Mouse (Mus musculus): ENCODE results near the gene Dnah12.
"Not testable (repeated sequence)": the region's sequence is repeated elsewhere in the genome, so short reads cannot be mapped to it uniquely, and the experiment has no call there.

The Dnah12 gene

GRCm38 (mm10) chr14:26692974-26693373, at the start of gene Dnah12:
Gene Dnah12 (plus strand): TSS chr14:26693274.
- no peak for DNase-seq

GRCm38 (mm10) chr14:26645989-26646650, 47.0 kb upstream of the Dnah12 start:
- no peak for DNase-seq

DNA sequence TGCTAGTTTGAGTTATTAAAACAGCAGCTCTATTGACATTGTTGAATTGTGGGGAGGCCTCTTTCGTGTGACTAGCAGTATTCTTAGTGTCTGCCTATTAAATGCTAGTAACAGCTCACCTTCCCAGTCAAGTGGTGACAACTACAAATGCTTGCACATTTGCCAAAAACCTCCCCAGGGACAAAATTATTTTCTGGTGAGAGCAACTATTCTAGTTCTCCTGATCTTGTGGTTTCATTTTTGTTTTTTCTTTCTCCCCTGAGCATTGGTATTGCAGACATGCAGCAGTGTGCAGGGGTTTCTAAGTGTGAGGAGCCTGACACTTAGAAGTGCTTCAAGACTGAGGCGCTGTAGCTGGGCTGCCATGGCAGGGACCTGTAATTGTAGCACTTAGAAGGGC, 45.3 kb upstream of the Dnah12 start:
- DNase-seq: no peak

DNA sequence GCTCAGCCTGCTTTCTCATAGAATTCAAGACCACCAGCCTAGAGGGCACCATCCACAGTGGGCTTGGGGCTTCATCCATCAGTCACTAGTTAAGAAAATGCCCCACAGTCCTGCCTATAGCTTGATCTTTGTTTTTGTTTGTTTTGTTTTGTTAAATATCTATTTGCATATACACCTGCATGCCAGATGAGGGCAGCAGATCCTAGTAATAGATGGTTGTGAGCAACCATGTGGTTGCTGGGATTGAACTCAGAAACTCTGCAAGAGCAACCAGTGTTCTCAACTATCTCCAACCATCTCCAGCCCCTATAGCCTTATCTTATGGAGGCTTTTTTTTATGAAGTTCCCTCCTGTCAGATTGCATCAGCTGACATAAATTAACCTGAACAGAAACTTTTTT, 41.2 kb upstream of the Dnah12 start:
- no peak for DNase-seq

GRCm38 (mm10) chr14:26658178-26658577, 34.9 kb upstream of the Dnah12 start:
- no peak for DNase-seq

- no peak for DNase-seq
Measured at GRCm38 (mm10) chr14:26660233-26660632, 32.8 kb upstream of the Dnah12 start.

- no peak for DNase-seq
Measured at GRCm38 (mm10) chr14:26662016-26662415, 31.1 kb upstream of the Dnah12 start.

GRCm38 (mm10) chr14:26662488-26662887, 30.6 kb upstream of the Dnah12 start:
- no peak for DNase-seq

- DNase-seq: no peak
Measured at GRCm38 (mm10) chr14:26663851-26664250, 29.2 kb upstream of the Dnah12 start.

DNA sequence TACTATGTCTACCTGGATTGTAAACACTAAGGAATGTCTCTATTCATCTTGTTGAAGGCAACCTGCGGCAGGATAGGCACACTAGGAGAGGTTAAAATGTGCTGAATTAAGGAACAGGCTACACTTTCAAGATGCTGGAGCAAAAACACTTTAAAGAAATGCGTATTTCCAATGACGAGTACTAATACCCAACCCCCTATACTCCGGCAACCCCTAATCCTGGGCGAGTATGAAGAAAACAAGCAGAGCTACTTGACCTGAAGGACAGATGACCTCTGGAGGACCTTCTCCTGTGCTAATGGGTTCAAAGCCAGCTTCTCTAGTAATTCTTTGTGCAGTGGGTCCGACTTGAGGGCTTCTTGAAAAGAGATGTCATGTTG, 25.1 kb upstream of the Dnah12 start:
- DNase-seq: no peak

GRCm38 (mm10) chr14:26668371-26669291, 24.4 kb upstream of the Dnah12 start:
- DNase-seq: peak; percentile 27

- peak; percentile 91 for DNase-seq
Measured at GRCm38 (mm10) chr14:26669292-26670073, 23.6 kb upstream of the Dnah12 start, which contains the start of gene Pde12. Gene Pde12 (minus strand): TSS chr14:26669883.

GRCm38 (mm10) chr14:26670964-26671363, 22.1 kb upstream of the Dnah12 start:
- no peak for DNase-seq

- DNase-seq: not testable (repeated sequence)
Measured at GRCm38 (mm10) chr14:26671870-26672615, 21.0 kb upstream of the Dnah12 start.

DNA sequence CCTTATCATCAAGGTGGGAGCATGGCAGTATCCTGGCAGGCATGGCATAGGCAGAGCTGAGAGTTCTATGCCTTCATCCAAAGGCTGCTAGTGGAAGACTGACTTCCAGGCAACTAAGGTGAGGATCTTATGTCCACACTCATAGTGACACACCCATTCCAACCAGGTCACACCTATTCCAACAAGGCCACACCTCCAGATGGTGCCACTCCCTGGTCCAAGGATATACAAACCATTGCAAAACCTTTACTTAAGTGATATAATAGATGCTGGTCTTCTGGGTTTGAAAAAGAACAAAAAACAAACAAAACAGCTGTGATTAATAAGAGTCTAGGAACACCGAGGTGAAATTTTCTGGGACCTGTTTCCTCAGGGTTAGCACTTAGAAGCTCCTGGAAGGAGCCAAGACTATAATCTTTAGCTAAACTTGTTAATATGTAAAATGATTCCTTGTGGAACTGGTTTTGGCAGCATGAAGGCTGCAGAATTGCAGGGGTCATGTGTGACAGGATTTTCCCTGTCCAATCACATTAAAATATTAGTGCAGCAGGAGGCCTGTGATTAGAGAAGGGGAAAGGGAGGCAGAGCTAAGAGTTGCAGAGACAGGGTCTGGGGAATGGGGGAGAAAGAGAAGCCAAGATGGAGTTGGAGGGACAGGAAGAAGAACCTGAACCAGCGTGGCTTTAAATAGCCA, 18.5 kb upstream of the Dnah12 start:
- peak; percentile 41 for DNase-seq

DNA sequence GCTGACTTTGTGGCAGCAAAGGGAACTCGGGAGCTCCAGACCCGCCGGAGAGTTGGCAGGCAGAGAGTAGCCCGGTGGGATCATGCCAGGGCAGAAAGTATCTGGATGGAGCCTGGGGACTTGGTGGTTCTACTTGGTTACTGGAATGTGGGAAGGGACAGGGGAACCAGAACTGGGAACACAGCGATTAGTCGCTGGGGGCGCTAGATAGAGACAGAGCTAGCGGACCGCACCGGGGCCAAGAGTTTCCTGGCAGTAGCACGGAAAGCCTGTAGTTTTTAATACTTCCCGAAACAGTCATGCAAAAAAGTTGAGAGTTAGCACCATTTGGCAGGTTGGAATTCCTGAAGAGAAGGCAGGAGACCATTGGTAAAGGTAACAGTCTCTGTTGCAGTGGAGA, 17.7 kb upstream of the Dnah12 start:
- peak; percentile 70 for DNase-seq

GRCm38 (mm10) chr14:26675791-26676190, 17.3 kb upstream of the Dnah12 start:
- no peak for DNase-seq

DNA sequence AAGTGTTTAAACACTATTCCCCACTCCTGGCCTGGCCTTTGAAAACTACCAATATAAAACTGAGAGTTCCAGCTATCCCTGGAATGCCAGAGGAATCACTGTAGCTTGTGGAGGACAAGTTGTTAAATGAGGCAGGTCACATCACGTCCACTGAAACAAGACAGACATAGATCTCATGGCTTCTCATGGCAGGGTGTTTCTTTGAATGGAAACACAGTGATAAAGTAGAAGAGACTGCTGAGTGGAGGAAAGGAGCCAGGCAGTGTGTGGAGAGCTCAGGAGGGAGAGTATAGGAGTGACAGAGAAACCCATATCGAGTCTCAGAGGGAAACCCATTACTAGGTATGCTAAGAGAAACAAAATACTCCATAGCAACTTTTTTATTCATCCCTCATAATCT, 2.3 kb upstream of the Dnah12 start:
- no peak for DNase-seq

- DNase-seq: peak; percentile 50
Measured at GRCm38 (mm10) chr14:26691363-26691762, 1.7 kb upstream of the Dnah12 start.

DNA sequence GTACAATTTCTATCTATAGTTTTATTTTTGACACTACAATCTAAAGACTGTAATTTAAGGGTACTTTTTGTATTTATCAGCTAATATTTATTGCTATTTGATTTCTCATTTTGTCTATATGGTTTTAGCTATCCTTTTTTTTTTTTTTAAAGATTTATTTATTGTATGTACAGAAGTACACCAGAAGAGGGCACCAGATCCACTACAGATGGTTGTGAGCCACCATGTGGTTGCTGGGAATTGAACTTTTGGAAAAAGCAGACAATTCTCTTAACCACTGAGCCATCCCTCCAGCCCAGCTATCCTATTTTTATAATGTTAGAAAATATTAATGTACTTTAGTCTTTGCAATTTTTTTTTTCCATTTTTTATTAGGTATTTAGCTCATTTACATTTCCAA, 4.8 kb downstream of the Dnah12 start:
- DNase-seq: no peak

- DNase-seq: not testable (repeated sequence)
Measured at GRCm38 (mm10) chr14:26705246-26705645, 12.2 kb downstream of the Dnah12 start.

DNA sequence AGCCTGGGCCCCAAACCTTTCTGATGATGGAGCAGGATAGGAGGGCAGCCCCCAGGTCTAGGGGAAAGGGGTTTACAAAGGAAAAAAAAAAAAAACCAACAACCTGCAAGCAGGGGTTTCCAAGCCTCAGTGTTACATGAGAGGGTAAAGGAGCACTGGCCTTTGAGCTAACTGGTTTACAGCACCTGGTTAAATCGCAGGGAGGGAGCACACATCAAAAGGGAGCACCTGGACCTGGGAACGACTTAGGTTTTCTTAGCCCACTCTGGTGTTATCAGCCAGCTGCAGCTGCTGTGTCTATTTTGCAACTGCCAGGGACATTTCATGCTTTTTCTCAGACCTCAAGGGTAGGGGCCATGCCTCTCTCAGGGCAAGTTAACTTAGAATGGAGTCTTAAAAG, 26.6 kb downstream of the Dnah12 start:
- DNase-seq: not testable (repeated sequence)

Data from kidney, postnatal 14 days (tissue).